Mouse (Mus musculus) liver, embryonic 14.5 days (tissue): ENCODE measurements around the gene Ccn2. TPM values are rescaled to one million over a fixed set of nuclear protein-coding genes. Genes with fewer than 3 reads are reported as not detected.

ENCODE experiments used
- ATAC-seq: fragments of 200-750 bp; cut with Nextera tagmentation; 2 replicates; pipeline ENCODE4 v1.8.0; 2017; ENCODE audit warnings: moderate number of reproducible peaks, mild to moderate bottlenecking, moderate library complexity; ENCODE audit not compliant: insufficient read depth
- DNase-seq, 3 experiments: peaks; one replicate each; pipeline ENCODE4 v3.0.0-alpha.2; 2012 to 2013; ENCODE audit warnings: low read depth in 3 of 3, low spot score in 3 of 3
- H3K27ac ChIP-seq: fragments of 300-500 bp; sonication (generic); 2 replicates; pipeline ENCODE4 v1.5.1; 2014; ENCODE audit warnings: moderate library complexity, mild to moderate bottlenecking, control low read depth, inconsistent platforms
- H3K27me3 ChIP-seq: fragments of 300-500 bp; sonication (generic); 2 replicates; pipeline ENCODE4 v1.6.1; 2014; ENCODE audit warnings: mild to moderate bottlenecking, low read length, moderate library complexity; ENCODE audit not compliant: control insufficient read depth, insufficient read depth
- H3K36me3 ChIP-seq: fragments of 300-500 bp; sonication (generic); replicated peaks from 2 replicates; pipeline ENCODE4 v1.6.1; 2014; ENCODE audit warnings: low read depth; ENCODE audit not compliant: control insufficient read depth, insufficient read depth
- H3K4me1 ChIP-seq, 2 experiments: fragments of 200-500 bp in 1 of 2; fragments of 300-500 bp in 1 of 2; sonication (generic) in 1 of 2; replicated peaks; 2 replicates each; pipeline ENCODE4 v1.6.1; 2012 to 2014; ENCODE audit warnings: antibody characterized with exemption in 1 of 2, inconsistent platforms in 1 of 2, low read length in 1 of 2; ENCODE audit not compliant: control insufficient read depth in 2 of 2, insufficient read depth in 2 of 2
- H3K4me2 ChIP-seq: fragments of 300-500 bp; sonication (generic); 2 replicates; pipeline ENCODE4 v1.6.1; 2014; ENCODE audit warnings: low read depth, mild to moderate bottlenecking, control low read depth, moderate library complexity
- H3K4me3 ChIP-seq, 2 experiments: fragments of 200-500 bp in 1 of 2; fragments of 300-500 bp in 1 of 2; sonication (generic) in 1 of 2; 2 replicates each; pipeline ENCODE4 v1.5.1; 2012 to 2014; ENCODE audit warnings: low read depth in 2 of 2, low read length in 2 of 2, mild to moderate bottlenecking in 2 of 2, control low read depth in 1 of 2, inconsistent platforms in 1 of 2, moderate library complexity in 1 of 2; ENCODE audit not compliant: insufficient read depth in 1 of 2
- H3K9ac ChIP-seq: fragments of 300-500 bp; sonication (generic); replicated peaks from 2 replicates; pipeline ENCODE4 v1.6.1; 2014; ENCODE audit warnings: mild to moderate bottlenecking, control low read depth, moderate library complexity
- H3K9me3 ChIP-seq: fragments of 300-500 bp; sonication (generic); 2 replicates; pipeline ENCODE4 v1.6.1; 2016; ENCODE audit warnings: low read length, mixed read lengths; ENCODE audit not compliant: control insufficient read depth
- CTCF ChIP-seq: IDR thresholded peaks from 2 replicates; pipeline ENCODE4 v1.5.1; 2016; ENCODE audit warnings: antibody characterized with exemption, low read depth, control low read depth
- EP300 ChIP-seq: IDR thresholded peaks from 2 replicates; pipeline ENCODE4 v1.6.1; 2016; ENCODE audit warnings: antibody characterized with exemption, low read depth
- WGBS: fragments of 180-500 bp; shearing (Covaris S2); extraction: QIAGEN DNeasy Blood & Tissue Kit; methylation state at CpG from one replicate; pipeline ENCODE4 v1.1.7; 2014; ENCODE audit not compliant: insufficient replicate concordance; 5-methylcytosine and 5-hydroxymethylcytosine counted together
- polyA plus RNA-seq, 2 experiments: library from polyadenylated mRNA; depleted of rRNA in 1 of 2; stranded (reverse) in 1 of 2; unstranded in 1 of 2; fragments of >200 nt; fragmentation: Nextera tagmentation in 1 of 2; extraction: Ambion mirVana in 1 of 2; gene quantifications; 2 replicates each; pipeline versions ENCODE4 v1.2.1 to v1.2.3; 2012 to 2014

Gene Ccn2
- polyA plus RNA-seq, 2 experiments = 0.32 to 2.0 TPM

DNA sequence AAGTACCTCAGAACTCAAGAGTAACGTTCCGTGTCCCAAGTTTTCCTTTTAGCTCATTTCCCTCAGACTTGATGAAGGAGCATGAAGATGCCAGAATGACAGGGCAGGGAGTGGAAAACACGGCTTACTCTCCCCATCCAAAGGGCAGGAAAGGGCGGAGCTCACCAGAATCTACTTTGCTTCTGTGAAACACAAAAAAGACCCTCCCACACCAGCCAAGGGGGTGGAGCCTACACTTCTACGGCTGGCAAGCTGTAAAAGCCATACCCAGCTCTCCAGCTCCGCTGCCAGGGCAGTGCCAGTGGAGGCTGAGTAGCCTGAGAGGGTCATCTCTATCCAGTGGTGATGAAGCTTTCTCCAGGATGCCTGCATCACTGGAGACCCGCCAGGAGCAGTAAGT lies 44.4 kb downstream of the Ccn2 start:
- no peak for ATAC-seq
- no peak overlapping the region for H3K4me2 ChIP-seq
- no peak for TF ChIP-seq EP300
- no peak for TF ChIP-seq CTCF
- no peaks in the 10 kb centered on the region for H3K27me3 ChIP-seq
- H3K9me3 ChIP-seq = no peaks in the 10 kb centered on the region
- H3K4me1 ChIP-seq = peaks cover 11 to 21% of the 10 kb centered on the region in 2 experiments
- no peaks in the 10 kb centered on the region for H3K36me3 ChIP-seq
- no peak overlapping the region for H3K4me3 ChIP-seq
- DNase-seq = no peak
- 44% methylated on average over 7 of the region's 7 CpGs for WGBS
- no peak overlapping the region for H3K9ac ChIP-seq
- no peak overlapping the region for H3K27ac ChIP-seq

DNA sequence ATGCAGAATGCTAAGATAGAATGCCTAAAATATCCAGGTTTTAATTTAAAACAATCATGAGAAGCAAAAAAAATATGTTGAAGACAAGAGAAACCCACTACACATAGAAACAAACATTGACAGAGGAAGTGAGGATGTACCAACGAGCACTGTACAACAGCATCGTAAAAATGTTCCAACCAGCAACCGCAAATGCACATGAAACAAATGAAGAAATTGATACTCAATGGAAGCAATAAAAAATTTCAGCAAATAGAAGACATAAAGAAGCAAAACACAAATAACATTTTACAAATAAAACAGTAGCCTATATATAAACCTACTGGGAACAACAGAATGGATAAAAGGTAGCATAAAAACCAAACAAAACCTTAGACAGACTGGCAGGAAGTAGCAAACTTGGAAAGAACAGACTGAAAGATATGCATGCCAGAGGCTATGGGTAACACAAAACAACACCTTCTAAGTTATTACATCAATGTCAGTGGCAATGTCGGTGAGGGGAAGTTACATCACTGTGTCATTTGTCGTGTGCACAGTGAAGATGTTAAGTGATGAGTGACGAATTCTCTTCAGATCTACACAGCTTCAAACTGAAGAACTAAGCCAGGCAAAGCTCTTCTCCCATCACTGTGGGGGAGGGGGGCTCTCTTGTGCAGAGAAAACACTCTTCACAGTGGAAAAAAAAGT lies 45.1 kb downstream of the Ccn2 start:
- Histone ChIP-seq H3K4me3 (no peak overlapping the region), H3K27me3 (no peaks in the 10 kb centered on the region), H3K9ac (no peak overlapping the region), H3K27ac (no peak overlapping the region), H3K4me2 (no peak overlapping the region), H3K36me3 (no peaks in the 10 kb centered on the region), H3K9me3 (no peaks in the 10 kb centered on the region), H3K4me1 (peaks cover 7 to 16% of the 10 kb centered on the region in 2 experiments)
- ATAC-seq (no peak), DNase-seq (no peak)
- TF ChIP-seq EP300 = no peak
- no peak for TF ChIP-seq CTCF
- 51% methylated on average over 6 of the region's 6 CpGs for WGBS

DNA sequence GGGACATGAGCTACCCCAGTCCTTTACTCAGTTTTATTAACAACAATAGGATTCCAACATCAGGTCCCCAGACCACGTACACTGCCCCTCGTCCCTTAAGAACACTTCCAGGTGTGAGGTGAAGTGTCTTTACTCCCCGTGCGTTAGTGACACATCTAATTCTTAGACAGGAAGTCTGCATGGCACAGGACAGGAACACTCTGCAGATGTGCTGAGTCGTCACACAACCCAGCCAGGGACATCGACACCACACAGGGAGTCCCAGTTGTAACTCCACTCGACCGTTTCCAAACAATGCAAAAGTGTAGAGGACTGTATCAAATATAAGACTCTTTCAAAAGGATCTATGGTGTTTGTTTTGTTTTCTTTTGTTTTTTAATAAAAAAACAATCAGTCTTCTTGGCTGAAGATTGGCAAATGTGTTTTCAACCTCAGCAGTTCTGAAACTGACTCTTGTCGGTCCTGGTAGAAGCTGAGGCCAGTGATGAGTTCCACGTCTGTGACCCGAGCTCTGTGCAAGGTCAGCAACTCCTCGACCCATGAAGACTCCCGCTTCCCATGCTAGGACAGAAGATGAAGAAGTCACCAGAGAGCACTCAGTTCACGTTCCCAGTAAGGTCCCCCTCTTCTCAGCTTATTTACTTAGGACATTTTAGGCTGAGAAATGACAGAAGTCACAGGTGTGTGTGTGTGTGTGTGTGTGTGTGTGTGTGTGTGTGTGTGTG lies 46.3 kb downstream of the Ccn2 start:
- H3K36me3 ChIP-seq = no peaks in the 10 kb centered on the region
- 43% methylated on average over 14 of the region's 14 CpGs for WGBS
- no peak overlapping the region for H3K27ac ChIP-seq
- ATAC-seq (no peak), DNase-seq (no peak)
- no peak overlapping the region for H3K9ac ChIP-seq
- no peak overlapping the region for H3K4me3 ChIP-seq
- H3K4me1 ChIP-seq = peaks cover 3 to 7% of the 10 kb centered on the region in 2 experiments; a peak in 2 of 4 replicates
- H3K27me3 ChIP-seq = no peaks in the 10 kb centered on the region
- no peak overlapping the region for H3K4me2 ChIP-seq
- no peaks in the 10 kb centered on the region for H3K9me3 ChIP-seq
- no peak for TF ChIP-seq CTCF
- no peak for TF ChIP-seq EP300

DNA sequence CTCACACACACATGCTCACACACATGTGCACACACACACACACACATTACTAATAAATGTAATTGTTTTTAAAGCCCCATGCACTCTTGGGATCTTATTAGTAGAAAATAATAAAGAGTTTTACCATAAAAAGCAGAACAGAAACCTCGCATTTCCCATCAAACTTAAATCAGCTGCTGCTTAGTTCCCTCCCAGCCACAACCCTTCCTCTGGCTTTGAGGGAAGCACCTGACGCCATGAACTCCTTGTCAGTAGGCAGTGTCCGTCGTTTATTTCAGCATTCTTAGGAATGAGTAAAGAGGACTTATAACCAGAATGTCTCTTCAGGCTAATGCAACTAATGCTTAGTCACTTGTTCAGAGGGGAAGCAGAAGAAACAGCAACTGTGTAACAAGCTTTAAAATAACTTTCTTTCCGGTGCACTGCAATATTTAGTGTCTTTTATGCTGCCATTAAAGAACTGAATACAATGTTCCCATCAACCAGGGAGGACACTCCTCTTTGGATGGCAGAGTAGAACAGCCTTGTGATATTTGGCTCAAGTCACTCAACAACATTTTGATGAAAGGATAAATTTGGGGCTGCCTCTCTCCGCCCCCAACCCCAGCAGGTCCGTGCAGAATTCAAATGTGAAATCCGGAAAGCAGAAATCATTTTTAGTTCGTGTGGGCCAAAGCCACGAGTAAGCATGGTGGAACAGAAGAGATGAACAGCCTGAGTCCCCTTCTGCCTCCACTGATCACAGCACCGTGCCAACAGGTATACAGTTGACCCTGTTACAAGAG lies 47.7 kb downstream of the Ccn2 start:
- no peak for DNase-seq
- no peak for ATAC-seq
- H3K4me1 ChIP-seq = peaks cover 1 to 7% of the 10 kb centered on the region in 2 experiments; a peak in 2 of 4 replicates
- no peak overlapping the region for H3K4me2 ChIP-seq
- no peak overlapping the region for H3K9ac ChIP-seq
- H3K27ac ChIP-seq = no peak overlapping the region
- TF ChIP-seq EP300 (no peak), CTCF (no peak)
- no peaks in the 10 kb centered on the region for H3K27me3 ChIP-seq
- H3K36me3 ChIP-seq = no peaks in the 10 kb centered on the region
- H3K9me3 ChIP-seq = no peaks in the 10 kb centered on the region
- 50% methylated on average over 11 of the region's 11 CpGs for WGBS
- H3K4me3 ChIP-seq = no peak overlapping the region

DNA sequence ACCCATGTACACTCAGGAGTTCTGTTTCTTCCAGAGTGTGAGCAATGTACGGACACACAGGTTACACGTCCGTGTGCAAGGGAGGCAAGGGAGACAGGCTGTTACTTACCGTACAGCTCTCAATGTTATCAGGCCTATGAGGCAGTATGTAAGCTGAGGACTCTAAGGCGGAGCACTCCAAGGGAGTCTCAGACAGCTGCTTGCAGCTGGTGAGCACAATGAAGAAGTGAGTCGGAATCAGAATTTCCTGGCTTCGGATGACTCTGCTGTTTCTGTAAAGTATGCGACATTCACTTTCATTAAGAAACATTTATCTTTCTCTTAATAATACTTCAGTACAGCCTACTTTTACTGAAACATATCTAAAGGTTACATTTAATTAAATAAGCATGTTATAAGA lies 49.9 kb downstream of the Ccn2 start:
- TF ChIP-seq CTCF = no peak
- no peak for TF ChIP-seq EP300
- Histone ChIP-seq H3K4me3 (no peak overlapping the region), H3K4me1 (0 out of 4 replicates have a peak, but pooled peaks cover 0 to 2% of the 10 kb centered on the region in 2 experiments), H3K9me3 (no peaks in the 10 kb centered on the region), H3K36me3 (no peaks in the 10 kb centered on the region), H3K27ac (no peak overlapping the region), H3K27me3 (no peaks in the 10 kb centered on the region), H3K4me2 (no peak overlapping the region), H3K9ac (no peak overlapping the region)
- DNase-seq (no peak), ATAC-seq (no peak)
- WGBS = 82% methylated on average over 8 of the region's 8 CpGs

Other genes starting within 250 kb of the Ccn2 start
- 0.48 and 0.52 TPM in 2 replicates for gene Enpp1, start 116.7 kb downstream of the Ccn2 start, polyA plus RNA-seq (2012; rRNA removed)
- 1.7 and 2.3 TPM in 2 replicates for gene Enpp1, start 116.7 kb downstream of the Ccn2 start, polyA plus RNA-seq (2014; fragmentation: Nextera tagmentation; extraction: Ambion mirVana)
- gene Enpp3, start 247.4 kb downstream of the Ccn2 start, polyA plus RNA-seq (2012; rRNA removed) = 1.9 and 2.2 TPM in 2 replicates
- 3.2 and 3.4 TPM in 2 replicates for gene Enpp3, start 247.4 kb downstream of the Ccn2 start, polyA plus RNA-seq (2014; fragmentation: Nextera tagmentation; extraction: Ambion mirVana)